Comparison of ENCODE assay signal across 10 mouse cellular contexts in the genomic region with DNA sequence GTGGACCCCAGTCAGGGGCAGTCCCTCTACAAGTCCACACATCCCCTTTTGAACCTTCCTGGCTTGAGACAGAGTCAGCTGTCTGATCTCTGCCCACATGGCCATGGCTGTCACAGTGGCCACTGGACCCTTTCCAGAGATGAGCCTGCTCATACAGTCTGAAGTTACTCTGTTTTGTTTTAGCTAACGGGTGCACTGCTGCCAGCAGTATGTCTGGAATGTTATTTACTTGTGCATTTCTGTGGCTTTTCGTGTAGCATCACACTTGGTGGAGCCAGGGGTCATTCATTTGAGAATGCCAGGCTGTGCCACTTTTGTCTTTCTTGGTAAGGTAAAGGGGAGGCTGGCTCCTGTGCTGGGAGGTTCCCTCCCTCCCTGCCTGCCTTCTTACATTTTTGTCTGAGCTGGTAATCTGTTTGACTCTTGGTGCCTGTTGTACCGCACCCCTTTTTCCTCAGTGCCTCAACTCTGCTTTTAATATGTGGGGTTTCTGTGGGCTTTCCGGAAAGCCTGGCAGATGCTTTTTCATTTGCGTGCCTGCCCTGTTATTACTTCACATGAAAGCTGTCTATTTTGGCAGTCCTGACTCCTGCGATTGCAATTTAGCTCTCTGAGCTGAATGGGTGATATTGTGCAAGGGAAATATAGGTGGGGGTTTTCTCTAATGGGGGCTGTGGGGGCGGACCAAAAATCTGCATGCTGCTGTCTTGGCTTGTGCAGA.
DNase-seq lines count a peak whose midpoint lies in the region; ATAC-seq and TF ChIP-seq lines count a peak whose summit lies in the region.
"Had no signal": no experiment of that assay in that cellular context is flagged by ENCODE, and none has a peak within 500 bp of the region (broad histone marks: within the 10 kb centered on the region; RNA-seq: fewer than 3 reads in every experiment).

No protein-coding gene starts in this region.

- 66% methylated on average over 7 of the region's 7 CpGs for WGBS in kidney, postnatal 0 days
- 53% methylated on average over 7 of the region's 7 CpGs for WGBS in midbrain, postnatal 0 days
- WGBS in liver, embryonic 11.5 days: 77% methylated on average over 7 of the region's 7 CpGs

- H3K4me2 ChIP-seq in kidney, postnatal 0 days (ENCODE audit: low read length): no peak overlapping the region
- H3K4me2 ChIP-seq in midbrain, postnatal 0 days (ENCODE audit: low read depth, low read length, poor library complexity, severe bottlenecking): no peak overlapping the region
- H3K4me2 ChIP-seq in liver, embryonic 11.5 days: no peak overlapping the region

- DNase-seq in heart, postnatal 4 days: peak; percentile 55
- no peak for DNase-seq in heart, postnatal 25 days (ENCODE audit: low spot score)
- peak; percentile 90 for DNase-seq in 3T3-L1 (ENCODE audit: low read depth, low spot score)
- DNase-seq in cerebellum, postnatal 10 days: peak; percentile 76 to 81
- peak; percentile 42 for DNase-seq in kidney, postnatal 0 days (ENCODE audit: low spot score)
- DNase-seq in midbrain, postnatal 0 days (ENCODE audit: low spot score): peak; percentile 33
- DNase-seq in liver, embryonic 11.5 days (ENCODE audit: low spot score): no peak
- DNase-seq in thymus, postnatal 10 days (ENCODE audit: low spot score in 2 of 2): no peak

- no peak overlapping the region for H3K4me3 ChIP-seq in kidney, postnatal 0 days (replicated peaks; ENCODE audit: low read depth, low read length)
- no peak overlapping the region for H3K4me3 ChIP-seq in midbrain, postnatal 0 days (ENCODE audit: low read depth, low read length)
- H3K4me3 ChIP-seq in liver, embryonic 11.5 days (ENCODE audit: low read depth, low read length): no peak overlapping the region

- ATAC-seq in kidney, postnatal 0 days (replicated peaks; ENCODE audit: low FRiP score, low read depth): 0 out of 2 replicates have a peak, but pooled peaks have one; percentile 17
- no peak; the same call in 1 of the 2 replicates for ATAC-seq in midbrain, postnatal 0 days (ENCODE audit: low FRiP score)
- ATAC-seq in liver, embryonic 11.5 days (replicated peaks; ENCODE audit: low FRiP score): no peak

- intact Hi-C loops in heart, postnatal 25 days (cut with DNase I): loop anchor here (2.0 to 5.0 kb wide), 2 partner anchors 14 to 58 kb away; no protein-coding TSS in a partner anchor

- H3K9me3 ChIP-seq in kidney, postnatal 0 days (replicated peaks; ENCODE audit: low read length): no peaks in the 10 kb centered on the region
- H3K9me3 ChIP-seq in midbrain, postnatal 0 days (ENCODE audit: low read length): no peaks in the 10 kb centered on the region
- H3K9me3 ChIP-seq in liver, embryonic 11.5 days (ENCODE audit: control insufficient read depth, low read length): no peaks in the 10 kb centered on the region
- H3K9me3 ChIP-seq: G1E had no signal

- H3K9ac ChIP-seq in kidney, postnatal 0 days (ENCODE audit: low read depth, low read length): no peak overlapping the region
- no peak overlapping the region for H3K9ac ChIP-seq in midbrain, postnatal 0 days (replicated peaks; ENCODE audit: low read length, poor library complexity, severe bottlenecking)
- H3K9ac ChIP-seq in liver, embryonic 11.5 days (ENCODE audit: low read depth, low read length): no peak overlapping the region

- no peaks in the 10 kb centered on the region for H3K27me3 ChIP-seq in kidney, postnatal 0 days (ENCODE audit: insufficient read depth, low read length)
- no peaks in the 10 kb centered on the region for H3K27me3 ChIP-seq in midbrain, postnatal 0 days (ENCODE audit: insufficient read depth, low read length)
- H3K27me3 ChIP-seq in liver, embryonic 11.5 days (replicated peaks; ENCODE audit: control insufficient read depth, insufficient read depth, low read length): no peaks in the 10 kb centered on the region

- H3K36me3 ChIP-seq in kidney, postnatal 0 days (ENCODE audit: insufficient read depth, low read length): no peaks in the 10 kb centered on the region
- H3K36me3 ChIP-seq in midbrain, postnatal 0 days (ENCODE audit: insufficient read depth, low read length): no peaks in the 10 kb centered on the region
- H3K36me3 ChIP-seq in liver, embryonic 11.5 days (ENCODE audit: control insufficient read depth, insufficient read depth, low read length): no peaks in the 10 kb centered on the region
- H3K36me3 ChIP-seq: G1E had no signal

- H3K4me1 ChIP-seq in kidney, postnatal 0 days (replicated peaks; ENCODE audit: insufficient read depth, low read length): peaks cover 8% of the 10 kb centered on the region; the same call in 1 of the 2 replicates
- H3K4me1 ChIP-seq in midbrain, postnatal 0 days (ENCODE audit: insufficient read depth, low read length): 0 out of 2 replicates have a peak, but pooled peaks cover 3% of the 10 kb centered on the region
- peaks cover 7% of the 10 kb centered on the region for H3K4me1 ChIP-seq in liver, embryonic 11.5 days (replicated peaks; ENCODE audit: control insufficient read depth, insufficient read depth, low read length)

- no peak overlapping the region for H3K27ac ChIP-seq in kidney, postnatal 0 days
- H3K27ac ChIP-seq in midbrain, postnatal 0 days (ENCODE audit: low read depth, low read length): no peak overlapping the region
- no peak overlapping the region for H3K27ac ChIP-seq in liver, embryonic 11.5 days (ENCODE audit: low read depth, low read length)
- H3K27ac ChIP-seq: macrophage had no signal

- no peak for TF ChIP-seq CTCF in kidney, postnatal 0 days (IDR thresholded peaks at IDR 0.05; ENCODE audit: low read depth)
- TF ChIP-seq CTCF in midbrain, postnatal 0 days (IDR thresholded peaks at IDR 0.05): no peak

Comparison
In these comparisons a context has a peak if more than half of its experiments do, and no peak if none do; other contexts are left out.
1. DNase-seq: peak in heart, postnatal 4 days (single experiment), 3T3-L1 (single experiment), cerebellum, postnatal 10 days (2 of 2), kidney, postnatal 0 days (single experiment) and midbrain, postnatal 0 days (single experiment); none in heart, postnatal 25 days (single experiment), liver, embryonic 11.5 days (single experiment) and thymus, postnatal 10 days (0 of 2).